ENCODE assay signal across 14 mouse cellular contexts in the genomic region with DNA sequence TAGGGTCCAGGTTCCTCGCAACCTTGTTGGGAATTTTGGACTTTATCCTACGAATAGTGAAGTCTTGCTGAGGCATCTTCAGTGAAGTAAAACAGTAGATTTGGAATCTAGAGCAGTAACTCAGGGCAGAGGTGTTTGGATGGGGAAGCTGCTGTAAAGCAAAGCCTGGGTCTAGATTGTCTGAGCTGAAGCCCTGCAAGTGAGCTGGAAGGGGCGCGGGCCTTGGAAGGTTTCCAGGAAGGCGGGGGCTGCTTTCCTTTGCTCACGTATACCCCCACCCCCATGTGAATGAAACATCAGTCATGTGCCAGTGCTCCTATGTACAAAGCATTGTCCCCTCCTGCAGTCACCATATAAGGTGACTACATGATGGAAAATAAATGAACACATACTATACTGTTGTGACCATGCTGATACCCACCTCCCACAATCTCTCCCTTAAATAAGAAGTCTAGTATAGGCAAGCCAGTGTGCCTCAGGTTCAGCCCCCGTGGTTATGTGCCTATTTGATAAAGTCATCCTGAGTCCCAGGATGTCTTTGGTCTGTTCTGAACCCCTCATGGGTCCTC.
DNase-seq lines count a peak whose midpoint lies in the region; ATAC-seq lines count a peak whose summit lies in the region.
"Had no signal": no experiment of that assay in that cellular context is flagged by ENCODE, and none has a peak within 500 bp of the region (broad histone marks: within the 10 kb centered on the region; RNA-seq: fewer than 3 reads in every experiment).

No protein-coding gene starts in this region.

- peaks cover 39% of the 10 kb centered on the region for H3K4me1 ChIP-seq in heart, embryonic 12.5 days (replicated peaks)
- H3K4me1 ChIP-seq in kidney, embryonic 16.5 days (ENCODE audit: insufficient read depth, low read length) = no peaks in the 10 kb centered on the region; the same call in 1 of the 2 replicates
- peaks cover 7% of the 10 kb centered on the region; the same call in 1 of the 2 replicates for H3K4me1 ChIP-seq in neural tube, embryonic 13.5 days (replicated peaks)
- H3K4me1 ChIP-seq in neural tube, embryonic 15.5 days = peaks cover 12% of the 10 kb centered on the region

- no peaks in the 10 kb centered on the region for H3K27me3 ChIP-seq in heart, embryonic 12.5 days (replicated peaks)
- no peaks in the 10 kb centered on the region for H3K27me3 ChIP-seq in kidney, embryonic 16.5 days (ENCODE audit: insufficient read depth, low read length)
- no peaks in the 10 kb centered on the region for H3K27me3 ChIP-seq in neural tube, embryonic 13.5 days
- no peaks in the 10 kb centered on the region for H3K27me3 ChIP-seq in neural tube, embryonic 15.5 days (replicated peaks)
- H3K27me3 ChIP-seq: embryonic facial prominence, embryonic 12.5 days had no signal

- peak overlapping the region; percentile 82 for H3K27ac ChIP-seq in heart, embryonic 12.5 days (ENCODE audit: poor library complexity, severe bottlenecking)
- H3K27ac ChIP-seq in kidney, embryonic 16.5 days (ENCODE audit: low read length) = peak overlapping the region; percentile 64
- H3K27ac ChIP-seq in neural tube, embryonic 13.5 days (replicated peaks) = no peak overlapping the region
- H3K27ac ChIP-seq in neural tube, embryonic 15.5 days (replicated peaks) = no peak overlapping the region
- H3K27ac ChIP-seq: limb, embryonic 13.5 days had no signal

- H3K9me3 ChIP-seq in heart, embryonic 12.5 days (replicated peaks) = peaks cover 9% of the 10 kb centered on the region; the same call in 1 of the 2 replicates
- peaks cover 8% of the 10 kb centered on the region; the same call in 1 of the 2 replicates for H3K9me3 ChIP-seq in kidney, embryonic 16.5 days (ENCODE audit: low read length)
- 0 out of 2 replicates have a peak, but pooled peaks cover 4% of the 10 kb centered on the region for H3K9me3 ChIP-seq in neural tube, embryonic 13.5 days
- H3K9me3 ChIP-seq in neural tube, embryonic 15.5 days (replicated peaks) = no peaks in the 10 kb centered on the region

- intact Hi-C loops in heart, postnatal 36 days (cut with DNase I) = no loop called here

- no peak overlapping the region for H3K4me2 ChIP-seq in heart, embryonic 12.5 days
- no peak overlapping the region for H3K4me2 ChIP-seq in kidney, embryonic 16.5 days (replicated peaks; ENCODE audit: low read depth, low read length)
- H3K4me2 ChIP-seq in neural tube, embryonic 13.5 days = no peak overlapping the region
- H3K4me2 ChIP-seq in neural tube, embryonic 15.5 days = no peak overlapping the region
- H3K4me2 ChIP-seq: embryonic facial prominence, embryonic 12.5 days; limb, embryonic 13.5 days had no signal

- peaks cover 12% of the 10 kb centered on the region for H3K36me3 ChIP-seq in heart, embryonic 12.5 days
- H3K36me3 ChIP-seq in kidney, embryonic 16.5 days (ENCODE audit: insufficient read depth, low read length) = no peaks in the 10 kb centered on the region
- H3K36me3 ChIP-seq in neural tube, embryonic 13.5 days = no peaks in the 10 kb centered on the region
- no peaks in the 10 kb centered on the region for H3K36me3 ChIP-seq in neural tube, embryonic 15.5 days
- H3K36me3 ChIP-seq: embryonic facial prominence, embryonic 12.5 days; limb, embryonic 13.5 days had no signal

- no peak overlapping the region for H3K4me3 ChIP-seq in heart, embryonic 12.5 days
- H3K4me3 ChIP-seq in kidney, embryonic 16.5 days (ENCODE audit: low read length) = no peak overlapping the region
- H3K4me3 ChIP-seq in neural tube, embryonic 13.5 days = no peak overlapping the region
- H3K4me3 ChIP-seq in neural tube, embryonic 15.5 days (replicated peaks) = no peak overlapping the region
- H3K4me3 ChIP-seq: embryonic facial prominence, embryonic 12.5 days; limb, embryonic 13.5 days; myocyte had no signal

- no peak overlapping the region for H3K9ac ChIP-seq in heart, embryonic 12.5 days
- no peak overlapping the region for H3K9ac ChIP-seq in kidney, embryonic 16.5 days (replicated peaks; ENCODE audit: low read length)
- no peak overlapping the region for H3K9ac ChIP-seq in neural tube, embryonic 13.5 days
- H3K9ac ChIP-seq in neural tube, embryonic 15.5 days (replicated peaks) = no peak overlapping the region
- H3K9ac ChIP-seq: embryonic facial prominence, embryonic 12.5 days; limb, embryonic 13.5 days had no signal

- ATAC-seq in heart, embryonic 12.5 days (ENCODE audit: insufficient number of reproducible peaks, low FRiP score) = no peak
- peak; percentile 36; the same call in 1 of the 2 replicates for ATAC-seq in kidney, embryonic 16.5 days (ENCODE audit: low FRiP score, low TSS enrichment)
- peak; percentile 40; the same call in 1 of the 2 replicates for ATAC-seq in neural tube, embryonic 13.5 days (ENCODE audit: low read depth)
- ATAC-seq in neural tube, embryonic 15.5 days (ENCODE audit: low FRiP score) = no peak
- ATAC-seq: activated CD4-positive, CD25-positive, alpha-beta regulatory T cell, adult 4 months had no signal

- 66% methylated on average over 7 of the region's 7 CpGs for WGBS in heart, embryonic 12.5 days
- WGBS in kidney, embryonic 16.5 days = 76% methylated on average over 7 of the region's 7 CpGs
- 78% methylated on average over 7 of the region's 7 CpGs for whole genome bisulfite sequencing in neural tube, embryonic 13.5 days
- WGBS in neural tube, embryonic 15.5 days = 77% methylated on average over 7 of the region's 7 CpGs

- no peak for DNase-seq in heart, postnatal 36 days
- no peak for DNase-seq in kidney, adult 18-20 months
- no peak for DNase-seq in MN1 (ENCODE audit: low spot score)
- no peak for DNase-seq in gastrocnemius, adult 18-20 months (ENCODE audit: low spot score)
- DNase-seq: cerebellum, postnatal 36 days; thymus, adult 18-20 months had no signal

Comparison
In these comparisons a context has a peak if more than half of its experiments do, and no peak if none do; other contexts are left out.
1. ATAC-seq: peak in kidney, embryonic 16.5 days (single experiment) and neural tube, embryonic 13.5 days (single experiment); none in heart, embryonic 12.5 days (single experiment) and neural tube, embryonic 15.5 days (single experiment).
2. H3K27ac ChIP-seq: peak in heart, embryonic 12.5 days (single experiment) and kidney, embryonic 16.5 days (single experiment); none in neural tube, embryonic 13.5 days (single experiment) and neural tube, embryonic 15.5 days (single experiment).